Mouse (Mus musculus) T-helper 17 cell (primary cell): ENCODE measurements around the gene Ndufs3.

Experiments used
- in situ Hi-C, 2 experiments: fragments of 300-600 bp; cut with MboI, MseI; formaldehyde crosslinking; loops; 1 replicate in 1 of 2; 2 replicates in 1 of 2; pipeline ENCODE4 v1.15.1; 2025; ENCODE audit warnings: high pct_unique_total_duplicates in 2 of 2

The Ndufs3 gene

GRCm38 (mm10) chr2:90850401-90850800 lies 54.2 kb downstream of the Ndufs3 start:
- in situ Hi-C loops = loop anchor here in 1 of 2 experiments (10.0 kb wide), 1 partner anchor 156 kb away; no protein-coding TSS in a partner anchor

DNA sequence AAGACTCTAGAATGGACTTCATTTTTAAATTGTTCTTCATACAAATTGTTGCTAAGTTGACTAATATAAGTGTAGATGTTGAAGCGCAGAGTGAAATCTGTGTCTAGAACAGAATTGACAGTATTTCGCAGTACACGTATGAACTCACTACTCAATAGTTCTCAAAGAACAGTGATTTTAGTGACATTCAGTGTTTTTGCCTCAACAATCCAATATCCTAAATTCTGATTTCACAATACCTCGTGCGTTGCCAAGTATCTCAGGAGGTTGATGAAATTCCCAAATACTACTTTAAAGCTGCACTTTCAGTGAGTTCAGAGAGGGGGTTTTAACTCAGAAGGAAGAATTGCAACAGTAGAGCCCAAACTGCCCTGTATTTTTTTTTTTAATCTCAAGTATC lies 56.3 kb downstream of the Ndufs3 start:
- in situ Hi-C loops = no loop called here

GRCm38 (mm10) chr2:90847681-90848050 lies 57.0 kb downstream of the Ndufs3 start:
- in situ Hi-C loops = no loop called here

DNA sequence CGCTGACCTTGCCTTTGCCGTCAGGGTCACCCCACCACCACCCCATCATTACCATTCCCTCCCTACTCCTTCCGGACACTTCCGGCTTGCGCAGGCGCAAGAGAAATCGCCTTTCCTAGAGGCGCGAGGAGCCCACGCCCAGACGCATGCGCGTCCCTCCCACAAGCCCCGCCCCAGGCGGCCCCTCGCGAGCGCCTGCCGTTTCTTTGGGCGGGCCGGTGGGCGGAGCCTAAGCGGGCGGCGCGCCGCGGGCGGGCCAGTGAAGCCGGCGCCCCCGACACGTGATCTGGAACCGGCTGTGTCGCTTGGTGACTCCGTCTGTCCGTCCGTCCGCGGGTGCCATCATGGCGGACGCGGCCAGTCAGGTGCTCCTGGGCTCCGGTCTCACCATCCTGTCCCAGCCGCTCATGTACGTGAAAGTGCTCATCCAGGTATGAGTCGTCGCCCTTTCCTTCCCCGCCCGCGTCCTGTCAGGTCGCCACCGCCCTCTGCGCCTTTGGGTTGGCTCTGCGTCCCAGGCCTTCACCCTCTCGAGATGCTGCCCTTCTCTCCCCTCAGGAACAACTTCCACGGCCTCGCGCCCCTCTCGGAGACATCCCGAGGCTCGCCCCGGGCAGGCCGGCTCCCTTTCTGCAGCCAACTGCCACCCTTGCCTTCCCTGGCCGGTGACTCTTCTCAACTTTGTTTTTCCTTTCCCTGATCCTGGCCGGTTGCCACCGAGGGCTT lies 57.5 kb downstream of the Ndufs3 start, which contains the start of gene Mtch2:
TSS of gene Mtch2 (plus strand) at position 201 of the 726 bp plus-strand sequence.
- in situ Hi-C loops = no loop called here

DNA sequence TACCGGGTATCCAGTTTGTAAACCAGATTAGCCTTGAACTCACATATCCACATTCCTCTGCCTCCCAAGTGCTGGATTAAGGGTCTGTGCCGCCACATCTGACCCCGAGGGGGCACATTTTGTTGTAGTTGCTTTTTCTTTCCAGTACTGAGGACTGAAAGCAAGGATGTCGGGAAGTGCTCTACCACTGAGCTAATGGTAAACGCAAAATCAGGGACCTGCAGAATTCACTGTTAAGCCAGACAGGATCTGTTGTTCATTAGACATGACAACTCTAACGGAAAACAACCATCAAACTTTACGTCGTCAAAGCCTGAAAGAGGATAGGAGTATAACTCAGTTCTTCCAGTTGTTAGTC lies 58.1 kb downstream of the Ndufs3 start:
- in situ Hi-C loops = no loop called here

- in situ Hi-C loops = no loop called here
Measured at GRCm38 (mm10) chr2:90846171-90846570, 58.5 kb downstream of the Ndufs3 start.

- in situ Hi-C loops = no loop called here
Measured at GRCm38 (mm10) chr2:90845234-90845633, 59.4 kb downstream of the Ndufs3 start.
